Mouse (Mus musculus): ENCODE results near the gene 1810024B03Rik.
"Not testable (repeated sequence)": the region's sequence is repeated elsewhere in the genome, so short reads cannot be mapped to it uniquely, and the experiment has no call there.

Gene 1810024B03Rik

GRCm38 (mm10) chr2:127207547-127208451 lies at the start of gene 1810024B03Rik, which contains the start of gene Snrnp200:
Gene 1810024B03Rik (minus strand): TSS chr2:127208280.
Gene Snrnp200 (plus strand): TSS chr2:127208386.
- DNase-seq (ENCODE audit: low read depth, low spot score), result peak; percentile 96

- DNase-seq (ENCODE audit: low read depth, low spot score), result no peak
These were observed 47.2 kb upstream of the 1810024B03Rik start for GRCm38 (mm10) chr2:127255294-127255693.

- no peak for DNase-seq (ENCODE audit: low read depth, low spot score)
These were observed 46.6 kb upstream of the 1810024B03Rik start for GRCm38 (mm10) chr2:127254604-127255134.

- DNase-seq (ENCODE audit: low read depth, low spot score), result no peak
These were observed 44.7 kb upstream of the 1810024B03Rik start for GRCm38 (mm10) chr2:127252787-127253186.

GRCm38 (mm10) chr2:127251880-127252527 lies 43.9 kb upstream of the 1810024B03Rik start:
- no peak for DNase-seq (ENCODE audit: low read depth, low spot score)

- no peak for DNase-seq (ENCODE audit: low read depth, low spot score)
These were observed 43.4 kb upstream of the 1810024B03Rik start for GRCm38 (mm10) chr2:127251457-127251856.

GRCm38 (mm10) chr2:127250291-127251008 lies 42.4 kb upstream of the 1810024B03Rik start:
- DNase-seq (ENCODE audit: low read depth, low spot score), result no peak

GRCm38 (mm10) chr2:127248334-127249004 lies 40.4 kb upstream of the 1810024B03Rik start:
- peak; percentile 24 for DNase-seq (ENCODE audit: low read depth, low spot score)

- DNase-seq (ENCODE audit: low read depth, low spot score), result peak; percentile 99
These were observed 39.7 kb upstream of the 1810024B03Rik start, which contains the start of the genes Ciao1 and Tmem127 for GRCm38 (mm10) chr2:127247592-127248333. Gene Ciao1 (minus strand): TSS chr2:127247816. Gene Tmem127 (plus strand): TSS chr2:127247908.

- no peak for DNase-seq (ENCODE audit: low read depth, low spot score)
These were observed 32.0 kb upstream of the 1810024B03Rik start for GRCm38 (mm10) chr2:127240065-127240464.

GRCm38 (mm10) chr2:127237897-127238610 lies 30.0 kb upstream of the 1810024B03Rik start:
- no peak for DNase-seq (ENCODE audit: low read depth, low spot score)

- no peak for DNase-seq (ENCODE audit: low read depth, low spot score)
These were observed 17.2 kb upstream of the 1810024B03Rik start for GRCm38 (mm10) chr2:127225261-127225660.

- no peak for DNase-seq (ENCODE audit: low read depth, low spot score)
These were observed 9.7 kb upstream of the 1810024B03Rik start for GRCm38 (mm10) chr2:127217746-127218145.

GRCm38 (mm10) chr2:127210701-127211100 lies 2.6 kb upstream of the 1810024B03Rik start:
- no peak for DNase-seq (ENCODE audit: low read depth, low spot score)

- no peak for DNase-seq (ENCODE audit: low read depth, low spot score)
These were observed 331 bp upstream of the 1810024B03Rik start for GRCm38 (mm10) chr2:127208452-127208769.

- no peak for DNase-seq (ENCODE audit: low read depth, low spot score)
These were observed 1.2 kb downstream of the 1810024B03Rik start for GRCm38 (mm10) chr2:127206916-127207315.

GRCm38 (mm10) chr2:127205936-127206335 lies 2.1 kb downstream of the 1810024B03Rik start:
- DNase-seq (ENCODE audit: low read depth, low spot score), result not testable (repeated sequence)

GRCm38 (mm10) chr2:127204932-127205331 lies 3.1 kb downstream of the 1810024B03Rik start:
- DNase-seq (ENCODE audit: low read depth, low spot score), result peak; percentile 72

GRCm38 (mm10) chr2:127189574-127189973 lies 18.5 kb downstream of the 1810024B03Rik start:
- DNase-seq (ENCODE audit: low read depth, low spot score), result no peak

Measured in forelimb bud, embryonic 11.5 days (tissue).